Mouse (Mus musculus) hindbrain, postnatal 0 days (tissue): ENCODE measurements around the gene Col5a2. TPM values are rescaled to one million over a fixed set of nuclear protein-coding genes. Genes with fewer than 3 reads are reported as not detected.

ENCODE experiments used
- ATAC-seq: fragments of 200-750 bp; cut with Nextera tagmentation; 2 replicates; pipeline ENCODE4 v1.8.0; 2017; ENCODE audit warnings: mild to moderate bottlenecking, moderate TSS enrichment, moderate library complexity
- DNase-seq: peaks from one replicate; pipeline ENCODE4 v3.0.0-alpha.2; 2015; ENCODE audit warnings: low spot score
- H3K27ac ChIP-seq: fragments of 300-500 bp; sonication (generic); 2 replicates; pipeline ENCODE4 v1.5.1; 2014; ENCODE audit warnings: mild to moderate bottlenecking
- H3K27me3 ChIP-seq: fragments of 300-500 bp; sonication (generic); 2 replicates; pipeline ENCODE4 v1.6.1; 2014; ENCODE audit warnings: low read length, mixed read lengths; ENCODE audit not compliant: insufficient read depth
- H3K36me3 ChIP-seq: fragments of 300-500 bp; sonication (generic); 2 replicates; pipeline ENCODE4 v1.6.1; 2014; ENCODE audit warnings: low read length, mixed read lengths; ENCODE audit not compliant: insufficient read depth
- H3K4me1 ChIP-seq: fragments of 300-500 bp; sonication (generic); 2 replicates; pipeline ENCODE4 v1.6.1; 2014; ENCODE audit warnings: antibody characterized with exemption, low read length, mixed read lengths; ENCODE audit not compliant: insufficient read depth
- H3K4me2 ChIP-seq: fragments of 300-500 bp; sonication (generic); 2 replicates; pipeline ENCODE4 v1.6.1; 2014; ENCODE audit warnings: low read depth, mild to moderate bottlenecking, low read length, moderate library complexity, mixed read lengths
- H3K4me3 ChIP-seq: fragments of 300-500 bp; sonication (generic); 2 replicates; pipeline ENCODE4 v1.5.1; 2014; ENCODE audit warnings: low read length
- H3K9ac ChIP-seq: fragments of 300-500 bp; sonication (generic); replicated peaks from 2 replicates; pipeline ENCODE4 v1.6.1; 2014; ENCODE audit warnings: mild to moderate bottlenecking, low read length, moderate library complexity, mixed read lengths
- H3K9me3 ChIP-seq: fragments of 300-500 bp; sonication (generic); 2 replicates; pipeline ENCODE4 v1.6.1; 2016; ENCODE audit warnings: low read length, mixed read lengths
- CTCF ChIP-seq: IDR thresholded peaks from 2 replicates; pipeline ENCODE4 v1.5.1; 2016; ENCODE audit warnings: antibody characterized with exemption, control low read depth, low read depth
- WGBS: fragments of 180-500 bp; shearing (Covaris S2); extraction: QIAGEN DNeasy Blood & Tissue Kit; methylation state at CpG from one replicate; pipeline ENCODE4 v1.1.7; 2014; 5-methylcytosine and 5-hydroxymethylcytosine counted together
- polyA plus RNA-seq: library from polyadenylated mRNA; unstranded; fragments of >200 nt; fragmentation: Nextera tagmentation; extraction: Ambion mirVana; gene quantifications from 2 replicates; pipeline ENCODE4 v1.2.1, GENCODE M21; 2015
- total RNA-seq: library from RNA; depleted of rRNA; stranded (reverse); fragments of >200 nt; gene quantifications from 2 replicates; pipeline ENCODE4 v1.2.3, GENCODE M21; 2014

Gene Col5a2
- total and polyA plus RNA-seq, 2 experiments from 2014 or later: 7.3 to 17.9 TPM

DNA sequence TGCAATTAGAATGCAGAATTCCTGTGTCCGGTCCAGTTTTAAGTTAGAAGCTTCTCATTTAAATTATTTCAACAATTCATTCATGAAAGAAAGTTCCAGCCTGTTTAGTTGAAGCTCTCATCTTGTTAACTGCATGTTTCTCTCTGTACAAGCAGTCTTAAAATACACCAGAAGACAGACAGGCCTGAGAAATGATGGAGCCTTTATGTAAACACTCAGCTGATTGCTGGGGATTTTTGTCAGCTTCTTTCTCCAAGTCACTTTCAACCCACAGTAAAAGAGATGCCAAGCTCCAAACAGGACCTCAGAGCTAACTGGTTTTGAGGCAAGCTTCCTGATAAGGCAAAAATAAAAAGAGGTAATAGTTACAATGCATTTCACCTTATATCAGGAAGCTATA, 14.8 kb downstream of the Col5a2 start:
- TF ChIP-seq CTCF: no peak
- no peak overlapping the region for H3K4me3 ChIP-seq
- 83% methylated on average over 1 of the region's 1 CpGs for WGBS
- H3K9ac ChIP-seq: no peak overlapping the region
- no peaks in the 10 kb centered on the region for H3K9me3 ChIP-seq
- H3K4me1 ChIP-seq: no peaks in the 10 kb centered on the region
- no peak for ATAC-seq
- no peak overlapping the region for H3K27ac ChIP-seq
- H3K36me3 ChIP-seq: no peaks in the 10 kb centered on the region
- H3K4me2 ChIP-seq: no peak overlapping the region
- no peaks in the 10 kb centered on the region for H3K27me3 ChIP-seq
- no peak for DNase-seq

DNA sequence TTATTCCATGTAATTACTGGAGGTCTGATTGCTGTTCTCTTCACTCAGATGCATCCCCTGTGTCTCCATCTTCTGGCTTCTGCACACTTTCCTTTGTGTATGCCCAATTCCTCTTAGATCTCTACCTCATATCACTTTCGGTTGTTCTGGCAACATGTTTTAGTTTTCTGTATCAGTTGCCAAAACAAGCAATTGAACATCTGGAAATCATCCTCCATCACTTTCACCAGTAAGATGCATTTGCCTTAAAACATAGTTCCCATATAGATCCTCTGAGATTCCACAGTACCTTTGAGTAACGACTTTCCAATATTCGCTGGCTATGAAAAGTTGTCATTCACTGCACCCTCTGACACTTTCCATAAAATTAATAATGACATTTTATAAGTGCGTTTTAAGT, 20.1 kb downstream of the Col5a2 start:
- no peaks in the 10 kb centered on the region for H3K9me3 ChIP-seq
- no peak overlapping the region for H3K27ac ChIP-seq
- no peaks in the 10 kb centered on the region for H3K4me1 ChIP-seq
- TF ChIP-seq CTCF: no peak
- H3K4me2 ChIP-seq: no peak overlapping the region
- no peak overlapping the region for H3K4me3 ChIP-seq
- no peak overlapping the region for H3K9ac ChIP-seq
- WGBS: 87% methylated on average over 4 of the region's 4 CpGs
- no peaks in the 10 kb centered on the region for H3K36me3 ChIP-seq
- no peak for DNase-seq
- H3K27me3 ChIP-seq: no peaks in the 10 kb centered on the region
- no peak for ATAC-seq

DNA sequence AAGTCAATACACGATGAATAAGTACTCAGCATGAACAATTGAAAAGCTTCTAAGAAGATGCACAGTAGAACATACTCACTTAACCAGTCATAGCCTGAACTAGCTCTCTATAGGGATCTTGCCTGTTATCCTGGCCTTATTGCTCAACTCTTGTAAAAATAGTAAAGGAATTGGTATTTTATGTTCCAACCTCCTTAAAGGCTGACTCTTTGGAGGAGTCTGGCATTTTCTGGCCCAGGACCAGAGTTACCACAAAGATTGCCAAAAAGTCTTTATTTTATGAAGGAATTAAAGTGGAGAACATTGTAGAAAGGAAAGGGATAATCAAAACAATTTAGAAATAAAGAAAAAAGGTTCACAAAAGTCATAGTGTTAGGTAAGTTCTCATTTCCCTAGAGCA, 21.2 kb downstream of the Col5a2 start:
- no peak for TF ChIP-seq CTCF
- H3K27me3 ChIP-seq: no peaks in the 10 kb centered on the region
- DNase-seq (no peak), ATAC-seq (no peak)
- H3K27ac ChIP-seq: no peak overlapping the region
- H3K9ac ChIP-seq: no peak overlapping the region
- no peak overlapping the region for H3K4me3 ChIP-seq
- 89% methylated on average over 1 of the region's 1 CpGs for WGBS
- no peak overlapping the region for H3K4me2 ChIP-seq
- H3K9me3 ChIP-seq: no peaks in the 10 kb centered on the region
- no peaks in the 10 kb centered on the region for H3K4me1 ChIP-seq
- H3K36me3 ChIP-seq: no peaks in the 10 kb centered on the region

DNA sequence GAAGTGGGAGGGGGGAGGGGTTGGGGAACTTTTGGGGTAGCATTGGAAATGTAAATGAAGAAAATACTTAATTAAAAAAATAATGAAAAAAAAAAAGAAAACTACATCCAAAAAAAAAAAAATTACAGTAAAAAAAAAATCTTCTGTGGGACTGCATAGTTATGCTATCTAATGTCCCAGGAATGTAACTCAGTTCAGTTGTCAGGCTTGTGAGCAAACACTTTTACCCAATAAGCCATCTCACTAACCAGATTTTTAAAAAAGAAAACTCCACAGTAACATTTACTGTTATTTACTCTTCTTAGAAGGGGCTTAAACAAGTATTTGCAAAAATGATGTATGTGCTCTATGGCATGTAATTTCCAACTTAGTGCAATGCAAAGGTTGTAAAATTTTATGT, 24.0 kb downstream of the Col5a2 start:
- Histone ChIP-seq H3K4me1 (no peaks in the 10 kb centered on the region), H3K9me3 (no peaks in the 10 kb centered on the region), H3K36me3 (no peaks in the 10 kb centered on the region), H3K4me2 (no peak overlapping the region), H3K9ac (no peak overlapping the region), H3K4me3 (no peak overlapping the region), H3K27ac (no peak overlapping the region), H3K27me3 (no peaks in the 10 kb centered on the region)
- no peak for DNase-seq
- no peak for ATAC-seq
- no peak for TF ChIP-seq CTCF

DNA sequence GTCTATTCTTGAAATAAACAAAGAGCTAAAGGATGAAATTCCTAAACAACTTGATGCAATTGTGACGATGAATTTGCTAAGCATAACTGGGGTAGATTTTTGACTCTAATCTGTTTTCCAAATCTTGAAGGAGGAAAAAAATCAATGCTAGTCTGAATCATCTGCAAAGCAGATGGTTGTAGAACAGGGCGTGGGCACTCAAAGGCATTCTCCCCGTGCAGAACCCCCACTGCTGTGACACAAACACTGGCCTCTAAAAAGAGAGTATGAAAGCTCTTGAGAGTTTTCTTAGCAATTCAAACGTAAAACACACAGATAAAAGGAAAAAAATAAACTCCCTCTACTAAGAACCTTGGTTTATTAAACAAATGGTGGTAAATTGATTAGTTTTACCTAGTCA, 30.3 kb downstream of the Col5a2 start:
- WGBS: 45% methylated on average over 4 of the region's 4 CpGs
- no peaks in the 10 kb centered on the region for H3K27me3 ChIP-seq
- H3K36me3 ChIP-seq: no peaks in the 10 kb centered on the region
- ATAC-seq: no peak
- DNase-seq: no peak
- no peak overlapping the region for H3K4me3 ChIP-seq
- no peaks in the 10 kb centered on the region for H3K9me3 ChIP-seq
- no peak for TF ChIP-seq CTCF
- H3K4me2 ChIP-seq: no peak overlapping the region
- H3K4me1 ChIP-seq: no peaks in the 10 kb centered on the region
- H3K9ac ChIP-seq: no peak overlapping the region
- no peak overlapping the region for H3K27ac ChIP-seq

DNA sequence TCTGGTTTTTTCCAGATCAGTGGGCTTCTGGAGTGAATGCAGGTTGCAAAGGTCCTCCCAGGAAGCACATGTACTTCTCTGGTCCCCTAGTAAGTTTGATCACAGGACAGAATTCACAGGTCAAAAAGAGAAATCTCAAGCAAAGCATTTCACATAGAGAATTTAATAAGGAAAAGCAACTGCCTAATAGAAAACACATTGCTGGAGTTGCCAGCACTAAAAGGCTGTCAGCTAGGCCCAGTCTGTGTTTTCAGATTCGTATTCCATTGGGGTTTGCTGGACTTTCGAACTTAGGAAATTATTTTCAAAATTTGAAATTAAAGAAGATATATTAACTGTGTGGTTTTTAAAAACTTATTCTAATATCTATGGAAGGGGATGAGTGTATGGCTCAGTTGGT, 42.3 kb downstream of the Col5a2 start:
- H3K4me3 ChIP-seq: no peak overlapping the region
- H3K27me3 ChIP-seq: no peaks in the 10 kb centered on the region
- no peak for DNase-seq
- no peaks in the 10 kb centered on the region for H3K4me1 ChIP-seq
- no peak overlapping the region for H3K27ac ChIP-seq
- H3K9me3 ChIP-seq: no peaks in the 10 kb centered on the region
- WGBS: 92% methylated on average over 2 of the region's 2 CpGs
- H3K36me3 ChIP-seq: no peaks in the 10 kb centered on the region
- no peak for TF ChIP-seq CTCF
- H3K9ac ChIP-seq: no peak overlapping the region
- ATAC-seq: no peak
- H3K4me2 ChIP-seq: no peak overlapping the region

DNA sequence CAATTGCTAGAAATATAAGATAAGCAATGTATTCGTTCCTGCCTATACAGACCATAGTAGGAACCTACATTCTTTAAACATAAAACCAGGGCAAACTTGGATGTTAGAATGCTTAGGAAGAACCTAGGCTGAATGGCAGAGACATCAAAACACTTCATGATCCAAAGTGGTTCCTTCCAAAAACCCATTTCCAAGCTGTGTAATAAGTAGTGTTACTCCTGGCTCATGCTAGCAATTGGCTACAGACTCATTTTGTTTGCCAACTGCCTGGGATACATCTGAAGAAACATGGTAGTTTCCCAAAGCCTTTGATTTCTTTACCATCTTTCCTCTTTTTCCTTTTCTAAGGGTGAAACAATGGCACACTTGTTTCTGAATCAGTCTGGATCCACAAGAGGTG, 47.3 kb downstream of the Col5a2 start:
- H3K4me3 ChIP-seq: no peak overlapping the region
- H3K27ac ChIP-seq: no peak overlapping the region
- H3K4me2 ChIP-seq: no peak overlapping the region
- no peaks in the 10 kb centered on the region for H3K36me3 ChIP-seq
- H3K27me3 ChIP-seq: no peaks in the 10 kb centered on the region
- H3K9me3 ChIP-seq: no peaks in the 10 kb centered on the region
- H3K4me1 ChIP-seq: no peaks in the 10 kb centered on the region
- 93% methylated on average over 1 of the region's 1 CpGs for WGBS
- no peak for DNase-seq
- ATAC-seq: no peak
- no peak for TF ChIP-seq CTCF
- no peak overlapping the region for H3K9ac ChIP-seq

DNA sequence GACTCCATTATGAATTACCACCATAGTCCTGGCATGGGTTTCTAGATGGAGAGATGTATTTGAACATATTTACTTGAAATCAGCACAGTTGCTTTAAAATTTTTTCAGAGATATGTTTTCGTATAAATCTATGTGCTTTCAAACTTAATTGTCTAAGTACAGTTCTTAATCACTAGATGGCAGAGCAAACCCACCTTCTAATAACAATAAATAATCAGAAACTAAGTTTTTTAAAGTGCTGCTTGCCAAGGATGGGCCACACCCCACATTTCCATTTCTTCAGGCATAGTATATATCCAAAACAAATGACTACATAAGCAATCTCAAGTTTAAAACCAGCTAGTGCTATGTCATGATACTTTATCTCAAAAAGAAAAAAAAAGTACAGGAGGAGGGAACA, 54.2 kb downstream of the Col5a2 start:
- H3K27me3 ChIP-seq: no peaks in the 10 kb centered on the region
- no peak overlapping the region for H3K27ac ChIP-seq
- no peak overlapping the region for H3K4me2 ChIP-seq
- WGBS: 90% methylated on average over 1 of the region's 1 CpGs
- H3K36me3 ChIP-seq: no peaks in the 10 kb centered on the region
- no peak overlapping the region for H3K9ac ChIP-seq
- no peaks in the 10 kb centered on the region for H3K9me3 ChIP-seq
- DNase-seq (no peak), ATAC-seq (no peak)
- H3K4me3 ChIP-seq: no peak overlapping the region
- no peaks in the 10 kb centered on the region for H3K4me1 ChIP-seq
- no peak for TF ChIP-seq CTCF
